ENCODE assay signal across 8 mouse cellular contexts in genomic region chr10:19915301-19915700, GRCm38 (mm10). TPM values are rescaled to one million over a fixed set of nuclear protein-coding genes. Genes with fewer than 3 reads are reported as not detected.
DNase-seq lines count a peak whose midpoint lies in the region; ATAC-seq lines count a peak whose summit lies in the region.

No protein-coding gene starts in this region.

- no peaks in the 10 kb centered on the region for H3K9me3 ChIP-seq in stomach, embryonic 15.5 days

- H3K27ac ChIP-seq in stomach, embryonic 15.5 days: no peak overlapping the region

- H3K4me2 ChIP-seq in stomach, embryonic 15.5 days: no peak overlapping the region

- DNase-seq in embryo, embryonic 10 days (ENCODE audit: low spot score): peak; percentile 43
- DNase-seq in embryo, embryonic 9.5 days (ENCODE audit: extremely low spot score): no peak
- peak; percentile 60 for DNase-seq in Muller cell, postnatal 12 days (ENCODE audit: inconsistent ontology term)
- DNase-seq in cerebellum, postnatal 4 days (ENCODE audit: low spot score in 2 of 2): peak; percentile 37 to 55
- DNase-seq in left cerebral cortex, adult 11 months (ENCODE audit: low spot score): peak; percentile 64

- H3K9ac ChIP-seq in stomach, embryonic 15.5 days: no peak overlapping the region

- whole genome bisulfite sequencing in stomach, embryonic 15.5 days: 42% methylated on average over 1 of the region's 1 CpGs

- H3K36me3 ChIP-seq in stomach, embryonic 15.5 days: no peaks in the 10 kb centered on the region

- H3K4me3 ChIP-seq in stomach, embryonic 15.5 days (replicated peaks): no peak overlapping the region

- no peaks in the 10 kb centered on the region for H3K4me1 ChIP-seq in stomach, embryonic 15.5 days

- no peaks in the 10 kb centered on the region for H3K27me3 ChIP-seq in stomach, embryonic 15.5 days (replicated peaks)

- peak; percentile 97 for ATAC-seq in hematopoietic stem cell, adult 5-6 weeks (replicated peaks in 1 of 2; ENCODE audit: insufficient read depth in 1 of 2, low FRiP score in 2 of 2, low TSS enrichment in 1 of 2, low read depth in 1 of 2, poor library complexity in 2 of 2, severe bottlenecking in 2 of 2)
- peak; percentile 100 for ATAC-seq in megakaryocyte progenitor cell, adult 5-6 weeks (replicated peaks; ENCODE audit: poor library complexity)
- ATAC-seq in stomach, embryonic 15.5 days (ENCODE audit: insufficient read depth, low FRiP score, low read depth): peak; percentile 78; the same call in 1 of the 2 replicates

RNA-seq across cellular contexts. Expression of gene Pex7, which starts 7.8 kb away (rescaled TPM):
- total RNA-seq in hematopoietic stem cell, adult 5-6 weeks (2017): 50.3 and 52.9 TPM in 2 replicates
- total RNA-seq in megakaryocyte progenitor cell, adult 5-6 weeks (2015): 44.3 and 56.4 TPM in 2 replicates
- total RNA-seq in megakaryocyte progenitor cell, adult 5-6 weeks (2017): 24.8 and 29.7 TPM in 2 replicates
- 40.7 and 45.4 TPM in 2 replicates for polyA plus RNA-seq in stomach, embryonic 15.5 days (2015; fragmentation: Nextera tagmentation; extraction: Ambion mirVana)

RNA-seq across cellular contexts. Expression of gene Map3k5, which starts 19.0 kb away (rescaled TPM):
- total RNA-seq in hematopoietic stem cell, adult 5-6 weeks (2017): 22.7 and 29.0 TPM in 2 replicates
- 15.4 and 16.5 TPM in 2 replicates for total RNA-seq in megakaryocyte progenitor cell, adult 5-6 weeks (2015)
- total RNA-seq in megakaryocyte progenitor cell, adult 5-6 weeks (2017): 16.0 and 17.9 TPM in 2 replicates
- 3.0 and 3.3 TPM in 2 replicates for polyA plus RNA-seq in stomach, embryonic 15.5 days (2015; fragmentation: Nextera tagmentation; extraction: Ambion mirVana)
